Mouse (Mus musculus) neural tube, embryonic 11.5 days (tissue): ENCODE measurements at regions not wholly inside any gene's neighbourhood (a gene's known extent, or its start where the extent isn't known, plus 50 kb on each side); places are given as distances from the start of the nearest gene placed in this dataset.

Experiments
- ATAC-seq: fragments of 200-750 bp; cut with Nextera tagmentation; 2 replicates; pipeline ENCODE4 v1.8.0; 2017; ENCODE audit warnings: moderate number of reproducible peaks, mild to moderate bottlenecking, moderate TSS enrichment, moderate library complexity; ENCODE audit not compliant: insufficient read depth, low FRiP score, low TSS enrichment
- DNase-seq: peaks from one replicate; pipeline ENCODE4 v3.0.0-alpha.2; 2015; ENCODE audit warnings: low spot score
- H3K27ac ChIP-seq: fragments of 300-500 bp; sonication (generic); 2 replicates; pipeline ENCODE4 v1.5.1; 2014; ENCODE audit warnings: low read depth, mild to moderate bottlenecking, low read length
- H3K27me3 ChIP-seq: fragments of 300-500 bp; sonication (generic); 2 replicates; pipeline ENCODE4 v1.6.1; 2014; ENCODE audit warnings: mild to moderate bottlenecking, low read length, mixed read lengths; ENCODE audit not compliant: control insufficient read depth, insufficient read depth
- H3K36me3 ChIP-seq: fragments of 300-500 bp; sonication (generic); 2 replicates; pipeline ENCODE4 v1.6.1; 2014; ENCODE audit warnings: mild to moderate bottlenecking, low read length, moderate library complexity, mixed read lengths; ENCODE audit not compliant: control insufficient read depth, insufficient read depth
- H3K4me1 ChIP-seq: fragments of 300-500 bp; sonication (generic); 2 replicates; pipeline ENCODE4 v1.6.1; 2014; ENCODE audit warnings: low read length, mixed read lengths; ENCODE audit not compliant: control insufficient read depth, insufficient read depth
- H3K4me2 ChIP-seq: fragments of 300-500 bp; sonication (generic); 2 replicates; pipeline ENCODE4 v1.6.1; 2014; ENCODE audit warnings: low read depth, mild to moderate bottlenecking, moderate library complexity
- H3K4me3 ChIP-seq: fragments of 300-500 bp; sonication (generic); 2 replicates; pipeline ENCODE4 v1.5.1; 2014; ENCODE audit warnings: low read depth, low read length
- H3K9ac ChIP-seq: fragments of 300-500 bp; sonication (generic); 2 replicates; pipeline ENCODE4 v1.6.1; 2014; ENCODE audit warnings: mild to moderate bottlenecking, low read length
- H3K9me3 ChIP-seq: fragments of 300-500 bp; sonication (generic); 2 replicates; pipeline ENCODE4 v1.6.1; 2016; ENCODE audit warnings: low read length; ENCODE audit not compliant: control insufficient read depth
- WGBS: fragments of 180-500 bp; shearing (Covaris S2); extraction: QIAGEN DNeasy Blood & Tissue Kit; methylation state at CpG from one replicate; pipeline ENCODE4 v1.1.7; 2014; 5-methylcytosine and 5-hydroxymethylcytosine counted together

- no peaks in the 10 kb centered on the region for H3K9me3 ChIP-seq
- DNase-seq (no peak), ATAC-seq (no peak)
- H3K9ac ChIP-seq = no peak overlapping the region
- no peak overlapping the region for H3K4me2 ChIP-seq
- H3K27ac ChIP-seq = no peak overlapping the region
- H3K36me3 ChIP-seq = no peaks in the 10 kb centered on the region
- H3K27me3 ChIP-seq = no peaks in the 10 kb centered on the region
- H3K4me3 ChIP-seq = no peak overlapping the region
- H3K4me1 ChIP-seq = no peaks in the 10 kb centered on the region
- WGBS = 75% methylated on average over 3 of the region's 3 CpGs
Measured at GRCm38 (mm10) chr3:52904028-52904427, 113.0 kb downstream of the Cog6 start.

- Histone ChIP-seq H3K36me3 (no peaks in the 10 kb centered on the region), H3K9ac (no peak overlapping the region), H3K27me3 (no peaks in the 10 kb centered on the region), H3K27ac (no peak overlapping the region), H3K4me2 (no peak overlapping the region), H3K9me3 (no peaks in the 10 kb centered on the region), H3K4me3 (no peak overlapping the region), H3K4me1 (no peaks in the 10 kb centered on the region)
- ATAC-seq (no peak), DNase-seq (no peak)
- WGBS = 59% methylated on average over 4 of the region's 4 CpGs
Measured at GRCm38 (mm10) chr3:52897665-52898064, 119.4 kb downstream of the Cog6 start.

GRCm38 (mm10) chr3:52896462-52896861 lies 120.6 kb downstream of the Cog6 start:
- H3K4me3 ChIP-seq = no peak overlapping the region
- H3K4me1 ChIP-seq = no peaks in the 10 kb centered on the region
- H3K27ac ChIP-seq = no peak overlapping the region
- ATAC-seq (no peak), DNase-seq (no peak)
- no peak overlapping the region for H3K9ac ChIP-seq
- WGBS = 72% methylated on average over 7 of the region's 7 CpGs
- no peaks in the 10 kb centered on the region for H3K27me3 ChIP-seq
- no peak overlapping the region for H3K4me2 ChIP-seq
- H3K9me3 ChIP-seq = no peaks in the 10 kb centered on the region
- H3K36me3 ChIP-seq = no peaks in the 10 kb centered on the region

GRCm38 (mm10) chr3:52895751-52896150 lies 121.3 kb downstream of the Cog6 start:
- H3K36me3 ChIP-seq = no peaks in the 10 kb centered on the region
- H3K4me1 ChIP-seq = no peaks in the 10 kb centered on the region
- no peaks in the 10 kb centered on the region for H3K27me3 ChIP-seq
- 91% methylated on average over 5 of the region's 5 CpGs for WGBS
- H3K9me3 ChIP-seq = no peaks in the 10 kb centered on the region
- H3K27ac ChIP-seq = no peak overlapping the region
- ATAC-seq (no peak), DNase-seq (no peak)
- H3K9ac ChIP-seq = no peak overlapping the region
- no peak overlapping the region for H3K4me2 ChIP-seq
- no peak overlapping the region for H3K4me3 ChIP-seq

GRCm38 (mm10) chr3:52894812-52895211 lies 122.2 kb downstream of the Cog6 start:
- no peaks in the 10 kb centered on the region for H3K36me3 ChIP-seq
- H3K4me3 ChIP-seq = no peak overlapping the region
- no peaks in the 10 kb centered on the region for H3K4me1 ChIP-seq
- no peak for DNase-seq
- no peaks in the 10 kb centered on the region for H3K9me3 ChIP-seq
- no peak overlapping the region for H3K4me2 ChIP-seq
- WGBS = 89% methylated on average over 2 of the region's 2 CpGs
- H3K9ac ChIP-seq = no peak overlapping the region
- ATAC-seq = no peak
- H3K27ac ChIP-seq = no peak overlapping the region
- no peaks in the 10 kb centered on the region for H3K27me3 ChIP-seq

- Histone ChIP-seq H3K9me3 (no peaks in the 10 kb centered on the region), H3K4me1 (no peaks in the 10 kb centered on the region), H3K4me2 (no peak overlapping the region), H3K9ac (no peak overlapping the region), H3K27ac (no peak overlapping the region), H3K27me3 (no peaks in the 10 kb centered on the region), H3K4me3 (no peak overlapping the region), H3K36me3 (no peaks in the 10 kb centered on the region)
- DNase-seq (no peak), ATAC-seq (no peak)
- 84% methylated on average over 4 of the region's 4 CpGs for WGBS
Measured at GRCm38 (mm10) chr3:52889156-52889715, 127.8 kb downstream of the Cog6 start.

- Histone ChIP-seq H3K9me3 (no peaks in the 10 kb centered on the region), H3K27me3 (no peaks in the 10 kb centered on the region), H3K4me2 (no peak overlapping the region), H3K4me1 (no peaks in the 10 kb centered on the region), H3K27ac (no peak overlapping the region), H3K4me3 (no peak overlapping the region), H3K36me3 (no peaks in the 10 kb centered on the region), H3K9ac (no peak overlapping the region)
- ATAC-seq (no peak), DNase-seq (no peak)
- 90% methylated on average over 3 of the region's 3 CpGs for WGBS
Measured at GRCm38 (mm10) chr3:52881981-52882380, 135.1 kb downstream of the Cog6 start.

- Histone ChIP-seq H3K27me3 (no peaks in the 10 kb centered on the region), H3K36me3 (no peaks in the 10 kb centered on the region), H3K9me3 (no peaks in the 10 kb centered on the region), H3K9ac (no peak overlapping the region), H3K27ac (no peak overlapping the region), H3K4me2 (no peak overlapping the region), H3K4me1 (no peaks in the 10 kb centered on the region), H3K4me3 (no peak overlapping the region)
- 84% methylated on average over 4 of the region's 4 CpGs for WGBS
- DNase-seq (no peak), ATAC-seq (no peak)
Measured at GRCm38 (mm10) chr3:52881139-52881538, 135.9 kb downstream of the Cog6 start.

GRCm38 (mm10) chr3:52879700-52880099 lies 137.3 kb downstream of the Cog6 start:
- no peak overlapping the region for H3K4me2 ChIP-seq
- H3K4me3 ChIP-seq = no peak overlapping the region
- no peaks in the 10 kb centered on the region for H3K36me3 ChIP-seq
- 87% methylated on average over 10 of the region's 10 CpGs for WGBS
- H3K9ac ChIP-seq = no peak overlapping the region
- DNase-seq = no peak
- H3K27ac ChIP-seq = no peak overlapping the region
- H3K9me3 ChIP-seq = no peaks in the 10 kb centered on the region
- ATAC-seq = no peak
- H3K27me3 ChIP-seq = no peaks in the 10 kb centered on the region
- H3K4me1 ChIP-seq = no peaks in the 10 kb centered on the region
